Mouse (Mus musculus): ENCODE data around the gene Nipal3.

Nipal3 gene

DNA sequence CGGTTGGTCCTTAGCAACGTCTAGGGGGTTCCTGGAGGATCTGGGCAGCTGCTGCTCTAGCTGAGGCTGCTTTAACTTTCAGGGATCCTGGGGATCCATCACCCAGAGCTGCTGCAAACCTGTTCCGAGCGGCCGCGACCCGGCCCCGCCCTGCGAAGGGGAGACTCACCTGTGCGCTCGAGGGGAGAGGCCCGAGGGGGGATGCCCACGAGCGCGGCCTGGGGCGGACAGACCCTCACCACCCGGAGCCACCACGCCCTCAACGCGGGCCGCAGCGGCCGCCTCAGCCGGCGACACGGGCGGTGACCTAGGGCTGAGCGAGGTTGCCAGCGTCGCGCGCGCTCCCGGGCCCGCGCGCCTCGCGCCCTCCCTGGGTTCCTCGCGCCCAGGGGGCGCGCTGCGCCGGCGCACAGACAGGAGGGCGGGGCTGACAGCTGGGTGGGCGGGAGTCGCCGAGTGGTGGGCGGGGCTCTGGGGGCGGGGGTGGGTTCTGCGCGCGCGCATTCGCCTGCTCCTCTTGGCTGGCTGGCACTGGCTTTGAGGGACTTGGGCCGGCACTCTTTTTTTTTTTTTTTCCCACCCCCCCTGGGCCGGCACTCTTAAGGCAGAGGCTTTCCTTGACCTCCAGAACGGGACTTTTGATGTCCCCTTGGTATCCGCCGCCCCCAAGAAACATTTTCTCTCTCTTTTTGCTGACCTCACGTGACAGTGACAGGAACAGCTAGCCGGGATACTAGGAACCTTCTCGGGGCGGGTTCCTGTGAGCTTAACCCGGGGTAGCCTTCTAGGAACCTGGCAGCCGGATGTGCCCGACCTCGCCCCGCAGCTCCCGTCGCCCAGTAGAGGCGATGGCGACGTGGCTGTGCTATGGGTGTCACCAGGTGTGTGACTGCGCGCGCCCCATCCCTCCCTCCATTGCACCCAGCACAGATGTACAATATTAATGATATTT is 61.1 kb downstream of the Nipal3 start, which contains the start of gene Rcan3:
Gene Rcan3 (minus strand): TSS at position 411 of the 952 bp plus-strand sequence.
- peak; percentile 72 to 86 for DNase-seq

DNA sequence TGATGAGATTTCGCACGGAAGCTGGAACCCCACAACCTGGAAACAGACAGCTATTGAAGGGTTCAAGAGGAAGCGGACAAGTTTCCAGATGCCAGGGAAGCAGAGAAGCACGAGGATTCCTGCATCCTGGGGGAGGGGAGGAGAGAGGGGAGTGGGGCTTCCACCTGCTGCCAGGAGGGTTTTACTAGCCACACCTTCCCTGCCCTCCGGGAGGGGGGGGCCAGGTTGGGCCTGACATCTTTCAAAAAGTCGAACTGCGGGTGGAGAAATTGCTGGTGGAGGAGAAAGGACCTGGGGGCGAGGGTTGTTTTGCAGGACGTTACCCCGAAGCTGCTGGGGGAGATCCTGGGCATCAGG is 61.8 kb downstream of the Nipal3 start:
- DNase-seq: peak; percentile 48 to 53

DNA sequence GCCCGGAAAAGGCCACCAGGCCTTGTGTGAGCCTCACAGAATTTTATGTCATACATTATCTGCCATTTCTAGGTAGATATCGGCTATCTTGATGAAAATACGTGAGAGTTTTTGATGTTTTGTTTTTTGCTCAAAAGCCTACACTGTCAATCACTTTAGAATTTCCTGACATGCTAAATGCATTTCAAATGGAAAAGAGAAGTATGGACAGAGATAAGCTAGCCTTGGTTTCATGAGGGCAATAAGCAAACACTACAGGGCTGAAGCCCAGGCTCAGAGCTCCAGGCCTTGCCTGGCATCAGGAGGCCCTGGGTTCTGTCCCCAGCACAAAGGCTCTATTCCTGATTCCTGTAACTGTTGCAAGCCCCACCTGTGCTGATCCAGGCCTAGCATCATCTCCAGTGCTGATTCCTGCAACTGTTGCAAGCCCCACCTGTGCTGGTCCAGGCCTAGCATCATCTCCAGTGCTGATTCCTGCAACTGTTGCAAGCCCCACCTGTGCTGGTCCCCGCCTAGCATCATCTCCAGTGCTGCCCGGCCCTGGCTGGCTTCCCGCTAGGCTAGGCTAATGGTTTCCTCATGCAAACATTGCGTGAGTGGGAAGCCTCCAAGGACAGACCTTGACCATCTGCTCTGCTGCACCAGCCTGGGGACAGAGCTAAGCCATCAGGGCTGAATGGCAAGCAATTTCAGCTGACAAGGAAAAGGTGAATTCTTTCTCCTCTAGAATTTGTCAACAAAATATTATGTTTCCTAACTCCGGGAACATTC is 64.7 kb downstream of the Nipal3 start:
- DNase-seq: peak; percentile 83 to 88

DNA sequence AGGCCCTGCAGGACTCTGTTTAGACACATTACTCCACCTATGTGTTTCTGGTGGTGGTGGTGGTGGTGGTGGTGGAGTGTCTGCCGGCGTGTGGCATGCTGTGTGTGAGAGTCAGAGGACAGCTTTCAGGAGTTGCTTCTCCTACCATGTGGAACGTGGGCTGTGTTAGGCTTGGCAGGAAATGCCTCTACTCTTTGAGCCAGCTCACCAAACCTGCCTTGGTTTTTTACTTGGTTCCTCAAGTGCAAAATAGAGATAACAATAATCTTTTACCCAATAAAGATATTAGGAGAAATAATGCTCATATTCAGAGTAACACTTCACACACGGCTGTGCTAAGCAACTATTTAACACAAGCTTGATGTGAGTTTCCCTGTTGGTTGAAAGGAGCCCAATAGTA is 65.5 kb downstream of the Nipal3 start:
- DNase-seq: no peak

DNA sequence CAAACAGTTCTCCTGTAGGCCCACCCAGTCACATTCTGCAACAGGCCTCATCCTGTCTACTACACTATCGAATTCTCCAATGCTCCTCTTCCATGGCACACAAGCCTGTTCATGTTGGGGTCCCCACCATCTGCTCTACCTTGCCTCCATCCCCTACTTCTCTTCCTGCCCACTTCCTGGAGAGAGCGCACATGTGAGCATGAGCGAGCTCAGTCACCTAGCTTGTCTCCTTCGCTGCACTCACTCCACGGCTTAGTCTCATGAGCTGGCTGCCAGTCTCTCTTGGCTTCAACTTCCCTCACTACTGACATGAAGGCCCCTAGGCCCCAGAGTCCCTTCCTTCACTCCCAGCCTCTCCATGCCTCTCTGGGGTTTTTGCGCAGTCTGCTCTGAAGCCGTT is 68.3 kb downstream of the Nipal3 start:
- peak in 1 of 2 experiments; percentile 8 for DNase-seq

DNA sequence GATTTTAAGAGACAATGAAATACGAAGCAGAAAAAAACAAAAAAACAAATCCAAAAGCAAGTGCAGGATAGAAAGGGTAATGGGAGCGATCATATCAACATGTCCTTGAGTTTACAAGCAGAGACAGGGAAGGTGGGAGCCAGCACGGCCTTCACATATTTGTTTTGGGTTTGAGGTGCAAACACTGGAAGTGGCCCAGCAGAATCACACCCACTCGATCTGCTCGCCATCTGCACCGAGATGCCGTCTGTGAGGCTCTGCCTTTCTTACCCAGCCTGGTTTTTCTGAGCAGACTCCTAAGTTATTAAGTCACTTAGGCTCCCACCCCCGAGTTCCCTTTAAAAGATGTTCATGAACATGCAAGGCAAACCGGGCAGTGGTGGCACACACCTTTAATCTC is 69.2 kb downstream of the Nipal3 start:
- peak; percentile 73 to 78 for DNase-seq

DNA sequence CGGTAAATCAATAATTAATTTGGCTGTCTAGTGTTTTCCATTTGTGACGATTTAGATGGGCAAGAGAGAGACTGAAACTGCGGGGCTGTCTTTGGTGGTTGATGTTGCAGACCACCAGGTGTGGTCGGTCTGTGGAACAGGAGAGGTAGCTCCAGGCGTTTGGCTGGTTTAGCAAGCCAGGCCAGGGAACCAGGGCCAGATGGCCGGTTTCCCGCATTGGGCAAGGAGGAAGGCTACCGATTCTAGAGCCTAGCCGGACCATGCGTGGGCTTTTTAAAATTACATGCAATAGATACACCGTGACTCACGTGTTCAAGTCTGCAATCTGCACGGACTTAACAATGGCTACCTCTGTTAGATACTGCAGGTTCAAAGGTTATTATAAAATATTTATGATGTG is 73.9 kb downstream of the Nipal3 start:
- peak; percentile 68 to 72 for DNase-seq

DNA sequence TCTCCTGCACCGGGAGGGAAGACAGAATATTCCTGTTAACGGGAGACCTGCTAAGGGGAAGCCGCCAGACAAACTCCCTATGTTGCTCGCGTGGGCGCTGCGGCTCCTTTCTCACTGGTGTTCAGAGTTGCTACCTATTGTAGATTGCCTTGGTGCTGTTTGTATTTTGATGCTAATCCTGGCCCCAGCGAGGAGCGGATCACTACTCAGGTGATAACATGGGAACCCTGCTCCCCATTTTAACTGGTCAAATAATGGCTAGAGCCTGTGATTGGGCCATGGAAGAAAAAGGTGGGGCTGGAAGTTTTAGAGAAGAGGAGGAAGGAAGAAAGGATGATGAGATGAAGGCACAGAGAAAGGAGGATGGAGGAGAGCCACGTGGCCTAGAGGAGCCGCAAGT is 74.4 kb downstream of the Nipal3 start:
- no peak for DNase-seq

DNA sequence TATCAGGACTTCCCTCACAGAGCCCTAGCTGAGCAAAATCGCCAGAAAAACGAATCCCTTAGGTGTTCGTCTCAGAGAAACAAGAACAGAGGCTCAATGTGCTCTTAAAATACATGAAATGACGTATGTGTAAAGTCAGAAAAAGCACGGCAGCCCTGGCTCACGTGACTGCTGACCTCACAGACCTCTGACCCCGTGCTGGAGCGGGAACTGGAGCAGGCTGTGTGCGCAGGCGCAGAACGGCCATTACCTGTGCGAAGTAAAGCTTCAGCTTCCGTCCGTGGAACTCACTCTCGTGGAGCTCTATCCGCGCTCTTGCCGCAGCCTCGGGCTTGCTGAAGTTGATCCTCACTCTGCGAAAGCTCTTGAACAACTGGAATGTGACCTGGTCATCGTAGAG is 74.8 kb downstream of the Nipal3 start:
- no peak for DNase-seq

DNA sequence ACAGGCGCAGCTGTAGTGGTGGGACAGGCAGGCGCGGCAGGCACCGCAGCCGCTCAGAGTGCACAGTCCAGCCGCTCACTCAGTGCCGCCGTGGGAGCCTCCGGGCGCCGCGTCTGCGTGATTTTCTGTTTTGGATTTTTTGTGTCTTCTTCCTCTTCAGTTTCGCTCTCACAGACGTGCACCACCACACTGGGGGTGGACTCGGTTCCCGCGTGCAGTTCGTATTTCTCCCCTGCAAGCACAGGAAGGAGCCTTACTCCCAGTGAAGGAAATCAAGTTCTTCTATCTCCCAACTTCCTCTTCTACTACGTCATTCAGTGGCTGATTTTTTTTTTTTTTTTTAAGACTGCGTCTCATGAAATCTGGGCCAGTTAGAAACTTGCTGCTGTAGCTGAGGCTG is 78.5 kb downstream of the Nipal3 start:
- no peak for DNase-seq

DNA sequence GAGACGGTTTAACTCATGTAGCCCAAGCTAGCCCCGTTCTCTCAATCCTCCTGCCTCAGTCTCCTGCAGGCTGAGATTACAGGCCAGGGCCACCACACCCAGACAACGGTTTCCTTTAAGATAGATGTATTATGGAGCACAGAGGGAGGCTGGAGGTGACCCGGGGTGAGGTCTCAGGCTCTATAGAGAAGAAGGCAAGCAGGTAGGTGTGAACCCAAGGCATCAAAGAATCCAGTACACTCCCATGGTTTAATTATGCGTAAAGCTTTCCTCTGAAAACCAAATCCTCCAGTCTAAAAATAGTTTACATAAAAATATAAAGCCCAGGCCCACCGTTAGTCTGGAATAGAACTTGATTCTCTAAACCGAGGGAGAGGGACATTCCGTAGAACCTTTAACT is 81.3 kb downstream of the Nipal3 start:
- no peak for DNase-seq

DNA sequence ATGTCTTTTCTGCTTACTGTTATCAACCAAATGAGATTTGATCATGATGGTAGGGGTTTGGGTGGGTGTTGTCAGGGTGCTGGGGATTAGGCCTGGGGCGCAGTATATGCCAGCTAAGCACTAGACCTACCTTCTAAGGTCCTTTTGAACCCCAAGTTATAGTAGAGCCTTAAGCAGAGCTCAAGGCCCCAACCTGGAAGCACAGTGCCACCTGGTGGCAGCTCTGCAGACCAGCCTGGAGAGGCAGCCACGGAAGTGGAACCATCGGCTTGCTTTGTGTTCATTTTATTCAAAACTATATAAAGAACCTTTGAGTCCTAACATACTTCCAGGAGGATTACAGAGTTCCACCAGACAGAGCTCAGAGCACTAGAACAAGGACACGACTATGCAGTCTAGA is 83.2 kb downstream of the Nipal3 start:
- DNase-seq: peak; percentile 46 to 61

DNA sequence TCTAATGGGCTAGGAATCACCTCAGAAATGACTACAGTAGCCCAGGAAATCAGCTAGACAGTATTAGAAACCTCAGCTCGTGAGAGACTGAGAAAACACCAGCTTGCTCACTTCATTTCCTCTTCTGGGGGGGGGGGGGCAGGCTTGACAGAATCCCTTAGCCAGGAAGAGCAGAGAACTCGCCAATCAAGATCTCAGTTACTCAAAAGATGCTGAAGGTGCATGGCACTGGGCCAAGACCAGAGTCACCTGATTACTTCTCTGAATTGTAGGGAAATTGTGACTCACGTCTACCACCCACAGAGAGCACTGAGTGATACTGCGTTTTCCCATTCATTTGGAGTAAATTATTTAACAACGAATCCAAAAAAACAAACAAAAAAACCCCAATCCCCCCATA is 88.7 kb downstream of the Nipal3 start:
- DNase-seq: no peak

DNA sequence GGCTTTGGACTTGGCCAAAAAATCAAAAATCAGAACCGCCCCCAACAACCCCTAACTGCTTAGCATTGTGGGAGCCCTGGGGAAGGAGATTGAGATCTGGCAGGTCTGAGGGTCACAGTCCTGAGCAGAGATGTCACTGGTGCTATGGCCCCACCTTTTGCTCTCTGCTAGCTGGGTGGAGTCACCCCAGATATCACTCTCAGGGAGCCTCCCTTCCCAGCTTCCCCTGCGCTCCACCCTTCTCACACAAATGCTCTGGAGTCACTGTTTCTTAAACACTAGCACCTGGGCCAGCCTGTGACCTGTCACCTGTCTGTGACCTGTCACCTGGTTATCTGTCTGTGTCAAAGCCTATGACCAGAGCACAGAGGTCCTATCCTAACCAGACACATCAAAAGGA is 89.9 kb downstream of the Nipal3 start:
- DNase-seq: no peak

DNA sequence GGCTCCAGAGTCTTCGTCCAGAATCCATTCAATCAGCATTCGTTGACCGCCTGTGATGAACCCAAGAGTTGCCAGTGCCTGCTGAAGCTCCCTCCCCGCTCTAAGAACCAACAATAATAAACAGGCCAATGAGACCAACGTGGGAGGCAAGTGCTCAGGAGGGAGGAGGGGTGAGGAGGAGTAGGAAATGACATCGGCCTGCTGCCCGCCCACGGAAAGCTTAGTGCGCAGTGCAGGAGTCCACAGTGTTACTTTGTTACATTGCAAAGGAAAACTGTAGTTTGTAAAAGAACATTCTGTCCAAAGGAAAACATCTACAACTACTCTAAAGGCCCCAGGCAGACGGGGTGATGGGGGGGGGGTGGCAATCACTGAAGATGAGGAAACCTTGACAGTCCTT is 90.8 kb downstream of the Nipal3 start:
- DNase-seq: no peak

DNA sequence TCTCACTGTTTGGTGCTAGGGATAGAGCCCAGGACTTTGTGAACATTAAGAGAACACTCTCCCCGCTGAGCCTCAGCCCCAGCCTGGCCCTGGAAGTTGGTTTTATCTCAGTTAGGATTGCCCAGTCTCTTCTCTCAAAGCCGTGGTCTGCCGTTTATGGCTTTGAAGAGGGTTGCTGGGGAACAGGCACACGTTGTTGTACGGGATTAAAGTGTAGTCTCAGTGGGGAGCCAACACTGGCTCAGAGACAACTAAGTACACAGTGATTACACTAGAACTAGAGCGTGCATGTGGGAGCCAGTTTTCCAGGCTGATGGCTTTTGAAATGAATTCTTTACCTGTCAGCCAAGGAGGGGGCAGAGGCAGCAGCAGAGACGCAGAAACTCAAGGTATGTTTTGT is 93.0 kb downstream of the Nipal3 start:
- no peak for DNase-seq

DNA sequence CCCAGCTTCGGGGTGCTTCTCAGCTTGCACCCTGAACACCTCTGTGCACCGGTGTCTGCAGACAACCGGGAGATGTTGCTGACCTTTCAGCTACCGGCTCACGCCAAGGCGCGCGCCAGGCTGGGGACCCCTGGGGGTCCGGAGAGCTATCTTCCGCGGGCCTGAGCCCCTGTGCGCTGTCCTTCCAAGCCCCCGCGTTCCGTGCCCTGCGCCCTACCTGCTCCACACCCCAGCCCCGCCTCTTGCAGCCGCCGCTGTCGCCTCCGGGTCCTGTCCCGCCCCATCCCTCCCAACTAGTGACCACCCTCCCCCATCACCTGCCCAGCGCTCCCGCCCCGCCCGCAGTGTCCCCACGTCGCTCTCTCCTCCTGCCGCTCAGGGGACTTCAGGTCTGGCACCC is 96.8 kb downstream of the Nipal3 start, which contains the start of gene Ncmap:
Gene Ncmap (minus strand): TSS at position 237 of the 400 bp plus-strand sequence.
- no peak for DNase-seq

DNA sequence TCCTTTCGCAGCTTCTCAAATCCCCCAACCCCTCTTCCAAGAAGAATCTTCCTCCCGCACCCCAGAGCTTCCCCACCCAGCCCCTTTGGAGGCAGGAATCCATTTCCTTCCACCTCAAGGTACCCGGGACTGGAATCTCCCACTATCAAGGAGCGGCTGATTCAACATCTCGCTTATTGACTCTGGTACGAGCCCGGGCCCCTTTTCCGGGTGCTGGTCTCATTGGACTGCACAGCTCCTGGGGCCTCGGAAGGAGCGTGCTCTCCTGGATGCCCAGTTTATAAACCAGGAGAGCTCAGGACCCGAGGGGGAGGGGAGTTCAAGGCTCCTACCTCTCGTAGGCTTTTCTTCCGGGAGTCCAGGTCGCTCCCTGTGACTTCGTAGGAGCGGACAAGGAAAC is 97.3 kb downstream of the Nipal3 start:
- no peak for DNase-seq

DNA sequence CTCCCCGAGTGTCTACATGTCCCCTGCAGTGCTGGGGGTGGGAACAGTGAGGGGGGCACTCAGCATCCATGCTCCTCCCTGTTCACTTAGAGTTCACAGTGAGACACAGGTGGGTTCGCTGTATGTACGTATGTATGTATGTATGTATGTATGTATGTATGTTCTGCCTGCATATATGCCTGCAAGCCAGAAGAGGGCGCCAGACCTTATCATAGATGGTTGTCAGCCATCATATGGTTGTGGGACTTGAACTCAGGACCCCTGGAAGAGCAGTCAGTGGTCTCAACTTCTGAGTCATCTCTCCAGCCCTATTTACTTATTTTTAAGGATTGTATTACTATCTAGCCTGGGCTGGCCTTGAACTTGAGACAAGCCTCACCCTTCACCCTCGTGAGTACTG is 98.5 kb downstream of the Nipal3 start:
- no peak for DNase-seq

Data from cerebellum, adult 18-20 months (tissue).